Mouse (Mus musculus) gastrocnemius, postnatal 4 days (tissue): ENCODE measurements around the gene Ap1s1. TPM values are rescaled to one million over a fixed set of nuclear protein-coding genes. Genes with fewer than 3 reads are reported as not detected.
A peak's percentile ranks its signal among the peaks of the same experiment; 100 is the strongest.

ENCODE experiments used
- DNase-seq, 2 experiments: peaks; one replicate each; pipeline ENCODE4 v3.0.0; 2021 to 2022; ENCODE audit warnings: low spot score in 2 of 2, mixed read lengths in 2 of 2
- microRNA-seq: library from miRNA; unstranded; fragments of <30 nt; microRNA quantifications from one replicate; pipeline ENCODE4 v1.2.0, GENCODE M21; 2021
- total RNA-seq, 2 experiments: library from RNA; stranded (reverse); gene quantifications; 2 replicates each; pipeline ENCODE4 v1.2.3; 2021

The Ap1s1 gene
- total RNA-seq, 2 experiments from 2014 or later, result 67.3 to 68.0 TPM

GRCm38 (mm10) chr5:137028561-137029272 lies 17.2 kb downstream of the Ap1s1 start:
- DNase-seq, result no peak

- no peak for DNase-seq
Observed at GRCm38 (mm10) chr5:137026092-137026491, 19.8 kb downstream of the Ap1s1 start, which contains the start of gene Vgf. Gene Vgf (plus strand): TSS chr5:137026392.

- DNase-seq, result peak; percentile 68 to 80
Observed at GRCm38 (mm10) chr5:137025132-137025531, 20.8 kb downstream of the Ap1s1 start.

GRCm38 (mm10) chr5:137024318-137024717 lies 21.6 kb downstream of the Ap1s1 start:
- DNase-seq, result no peak

- DNase-seq, result no peak
Observed at GRCm38 (mm10) chr5:137015913-137016312, 30.0 kb downstream of the Ap1s1 start.

- DNase-seq, result no peak
Observed at GRCm38 (mm10) chr5:137012401-137012950, 33.5 kb downstream of the Ap1s1 start.

- peak in 1 of 2 experiments; percentile 42 for DNase-seq
Observed at GRCm38 (mm10) chr5:137009988-137010387, 35.9 kb downstream of the Ap1s1 start.

GRCm38 (mm10) chr5:137007276-137007675 lies 38.7 kb downstream of the Ap1s1 start:
- DNase-seq, result no peak

GRCm38 (mm10) chr5:137000612-137001011 lies 45.3 kb downstream of the Ap1s1 start:
- DNase-seq, result no peak

- DNase-seq, result no peak
Observed at GRCm38 (mm10) chr5:136999449-136999848, 46.5 kb downstream of the Ap1s1 start.

GRCm38 (mm10) chr5:136989801-136990200 lies 56.1 kb downstream of the Ap1s1 start:
- no peak for DNase-seq

- no peak for DNase-seq
Observed at GRCm38 (mm10) chr5:136988420-136988819, 57.5 kb downstream of the Ap1s1 start.

GRCm38 (mm10) chr5:136987934-136988271 lies 58.0 kb downstream of the Ap1s1 start, which contains the start of gene Znhit1:
Gene Znhit1 (minus strand): TSS chr5:136988021.
- no peak for DNase-seq

GRCm38 (mm10) chr5:136987138-136987933 lies 58.6 kb downstream of the Ap1s1 start:
- peak; percentile 73 to 80 for DNase-seq

- DNase-seq, result peak; percentile 92 to 97
Observed at GRCm38 (mm10) chr5:136986695-136987137, 59.2 kb downstream of the Ap1s1 start, which contains the start of gene Plod3. Gene Plod3 (plus strand): TSS chr5:136987019.

Small RNA genes within 50 kb of the gene (microRNA-seq; reads per million reads assigned to microRNA genes)
- 8.3 reads per million, percentile 24 among the genes with 10 or more reads in this experiment for gene Mir702

Other genes starting within 250 kb of the Ap1s1 start
- 10 to 100 TPM; 51.4 to 54.9 TPM for gene Col26a1, start 162.9 kb downstream of the Ap1s1 start, total RNA-seq
- 10 to 100 TPM; 11.7 to 13.8 TPM for gene Ift22, start 138.0 kb downstream of the Ap1s1 start, total RNA-seq
- 100 to 1,000 TPM; 150 to 163 TPM for gene Fis1, start 92.9 kb downstream of the Ap1s1 start, total RNA-seq
- 1 to 10 TPM; 4.7 to 4.9 TPM for gene Cldn15, start 79.5 kb downstream of the Ap1s1 start, total RNA-seq
- 10 to 100 TPM; 40.9 to 46.4 TPM for gene Plod3, start 59.1 kb downstream of the Ap1s1 start, total RNA-seq
- 10 to 100 TPM; 40.4 to 45.4 TPM for gene Znhit1, start 58.1 kb downstream of the Ap1s1 start, total RNA-seq
- gene Vgf, start 19.7 kb downstream of the Ap1s1 start, total RNA-seq, result not detected
- 1 to 10 TPM; 3.6 to 4.9 TPM for gene Serpine1, start 26.1 kb upstream of the Ap1s1 start, total RNA-seq
- gene Trim56, start 70.1 kb upstream of the Ap1s1 start, total RNA-seq, result 10 to 100 TPM; 13.6 to 13.8 TPM
- gene Muc3, start 103.2 kb upstream of the Ap1s1 start, total RNA-seq, result not detected
- under 1 TPM; 0.88 to 0.98 TPM for gene Muc3a, start 166.3 kb upstream of the Ap1s1 start, total RNA-seq
- 10 to 100 TPM; 68.5 to 78.9 TPM for gene Ache, start 241.4 kb upstream of the Ap1s1 start, total RNA-seq
- 10 to 100 TPM; 47.7 to 51.2 TPM for gene Ufsp1, start 248.5 kb upstream of the Ap1s1 start, total RNA-seq